Mouse (Mus musculus): ENCODE measurements around the gene Pm20d1. TPM values are rescaled to one million over a fixed set of nuclear protein-coding genes. Genes with fewer than 3 reads are reported as not detected.

Gene Pm20d1
- polyA plus RNA-seq, 1 experiment from 2014 or later: 0.71 TPM

DNA sequence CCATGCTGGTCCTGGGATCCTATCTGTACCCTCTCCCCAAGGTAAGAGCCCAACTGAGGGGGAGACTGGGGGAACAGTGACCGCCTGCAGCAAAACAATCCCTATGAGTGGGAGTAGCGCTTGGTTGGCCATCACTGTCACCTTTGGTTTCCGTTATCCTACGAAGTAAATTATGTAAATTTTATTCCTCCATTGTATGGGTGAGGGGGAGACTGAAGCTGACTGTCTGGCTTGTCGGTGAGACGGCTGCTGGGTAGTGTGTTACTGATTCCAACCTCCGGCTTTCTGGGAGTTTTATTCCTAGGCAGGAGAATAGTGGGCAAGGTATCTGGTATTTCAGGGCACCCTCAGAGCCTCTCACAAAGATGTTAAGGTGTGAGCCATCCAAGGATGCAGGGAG, 38.4 kb upstream of the Pm20d1 start:
- no peaks in the 10 kb centered on the region for H3K9me3 ChIP-seq (ENCODE audit: control insufficient read depth, low read length)
- 29% methylated on average over 7 of the region's 7 CpGs for WGBS
- H3K4me3 ChIP-seq (replicated peaks; ENCODE audit: low read length): no peak overlapping the region
- ATAC-seq (ENCODE audit: low FRiP score): no peak
- H3K36me3 ChIP-seq (replicated peaks; ENCODE audit: control insufficient read depth, insufficient read depth): no peaks in the 10 kb centered on the region
- no peak overlapping the region for H3K27ac ChIP-seq
- H3K9ac ChIP-seq: no peak overlapping the region
- DNase-seq (ENCODE audit: low spot score): no peak
- H3K27me3 ChIP-seq (ENCODE audit: control insufficient read depth, insufficient read depth, low read length): no peaks in the 10 kb centered on the region
- H3K4me1 ChIP-seq (replicated peaks; ENCODE audit: control insufficient read depth, insufficient read depth, low read length): no peaks in the 10 kb centered on the region
- no peak overlapping the region for H3K4me2 ChIP-seq (replicated peaks)

DNA sequence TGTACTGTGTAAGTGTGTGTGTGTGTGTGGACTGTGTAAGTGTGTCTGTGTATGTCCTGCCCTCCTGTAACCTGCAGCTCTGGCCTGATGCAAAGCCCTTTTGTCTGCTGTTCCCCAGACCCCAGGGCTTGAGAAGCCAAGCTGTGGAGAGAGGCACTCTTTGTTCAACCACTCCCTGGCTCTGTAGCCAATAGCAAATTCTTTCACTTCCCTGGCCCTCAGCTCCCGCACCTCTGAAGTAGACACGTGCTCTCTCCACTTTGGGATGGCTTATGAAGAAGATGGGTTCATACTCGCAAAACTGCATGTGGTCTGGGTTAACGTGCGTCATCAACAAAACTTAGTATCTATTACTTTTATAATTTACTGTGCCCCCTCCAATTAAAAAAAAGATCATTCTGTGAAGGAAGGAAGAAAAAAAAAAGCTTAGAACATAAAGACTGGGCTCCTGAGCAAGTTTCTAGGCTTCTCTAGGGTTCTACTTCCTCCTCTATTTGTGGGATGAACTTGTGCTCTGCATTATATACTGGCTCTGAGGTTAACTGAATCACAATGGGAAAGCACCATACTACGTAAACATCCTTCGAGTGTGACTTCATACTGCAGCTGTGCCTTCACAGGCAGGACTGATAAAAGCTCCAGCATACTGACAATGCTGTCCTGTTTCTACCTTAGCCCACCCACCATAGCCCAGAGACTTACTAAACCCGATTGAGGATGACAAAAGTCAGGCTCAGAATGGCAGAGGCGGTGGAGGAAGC, 37.3 kb upstream of the Pm20d1 start:
- H3K9ac ChIP-seq: no peak overlapping the region
- H3K27ac ChIP-seq: no peak overlapping the region
- no peaks in the 10 kb centered on the region for H3K4me1 ChIP-seq (replicated peaks; ENCODE audit: control insufficient read depth, insufficient read depth, low read length)
- H3K4me3 ChIP-seq (replicated peaks; ENCODE audit: low read length): no peak overlapping the region
- no peaks in the 10 kb centered on the region for H3K9me3 ChIP-seq (ENCODE audit: control insufficient read depth, low read length)
- no peak overlapping the region for H3K4me2 ChIP-seq (replicated peaks)
- no peaks in the 10 kb centered on the region for H3K36me3 ChIP-seq (replicated peaks; ENCODE audit: control insufficient read depth, insufficient read depth)
- WGBS: 68% methylated on average over 9 of the region's 9 CpGs
- H3K27me3 ChIP-seq (ENCODE audit: control insufficient read depth, insufficient read depth, low read length): no peaks in the 10 kb centered on the region
- ATAC-seq (ENCODE audit: low FRiP score) (no peak), DNase-seq (ENCODE audit: low spot score) (no peak)

DNA sequence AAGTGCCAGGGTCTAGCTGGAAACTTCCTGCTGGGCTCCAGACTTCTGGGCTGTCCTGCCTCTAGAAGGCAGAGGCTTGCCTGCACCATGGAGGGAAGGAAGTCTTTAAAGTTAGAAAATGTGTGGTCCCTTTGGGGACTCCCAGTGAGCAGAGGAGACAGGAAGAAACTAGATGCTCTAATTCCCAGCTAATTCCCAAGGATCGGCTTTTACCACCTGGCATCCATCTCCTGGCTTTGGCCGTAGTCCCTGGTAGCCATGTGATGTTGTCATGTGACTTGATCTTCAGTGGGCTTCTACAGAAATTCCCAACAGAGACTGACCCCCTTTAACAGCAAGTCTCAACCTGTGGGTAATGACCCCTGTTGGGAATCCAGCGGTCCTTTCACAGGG, 36.8 kb upstream of the Pm20d1 start:
- H3K4me1 ChIP-seq (replicated peaks; ENCODE audit: control insufficient read depth, insufficient read depth, low read length): no peaks in the 10 kb centered on the region
- H3K36me3 ChIP-seq (replicated peaks; ENCODE audit: control insufficient read depth, insufficient read depth): no peaks in the 10 kb centered on the region
- 86% methylated on average over 3 of the region's 3 CpGs for WGBS
- no peak overlapping the region for H3K27ac ChIP-seq
- H3K9ac ChIP-seq: no peak overlapping the region
- no peak overlapping the region for H3K4me3 ChIP-seq (replicated peaks; ENCODE audit: low read length)
- H3K9me3 ChIP-seq (ENCODE audit: control insufficient read depth, low read length): no peaks in the 10 kb centered on the region
- ATAC-seq (ENCODE audit: low FRiP score) (no peak), DNase-seq (ENCODE audit: low spot score) (no peak)
- H3K27me3 ChIP-seq (ENCODE audit: control insufficient read depth, insufficient read depth, low read length): no peaks in the 10 kb centered on the region
- H3K4me2 ChIP-seq (replicated peaks): no peak overlapping the region

DNA sequence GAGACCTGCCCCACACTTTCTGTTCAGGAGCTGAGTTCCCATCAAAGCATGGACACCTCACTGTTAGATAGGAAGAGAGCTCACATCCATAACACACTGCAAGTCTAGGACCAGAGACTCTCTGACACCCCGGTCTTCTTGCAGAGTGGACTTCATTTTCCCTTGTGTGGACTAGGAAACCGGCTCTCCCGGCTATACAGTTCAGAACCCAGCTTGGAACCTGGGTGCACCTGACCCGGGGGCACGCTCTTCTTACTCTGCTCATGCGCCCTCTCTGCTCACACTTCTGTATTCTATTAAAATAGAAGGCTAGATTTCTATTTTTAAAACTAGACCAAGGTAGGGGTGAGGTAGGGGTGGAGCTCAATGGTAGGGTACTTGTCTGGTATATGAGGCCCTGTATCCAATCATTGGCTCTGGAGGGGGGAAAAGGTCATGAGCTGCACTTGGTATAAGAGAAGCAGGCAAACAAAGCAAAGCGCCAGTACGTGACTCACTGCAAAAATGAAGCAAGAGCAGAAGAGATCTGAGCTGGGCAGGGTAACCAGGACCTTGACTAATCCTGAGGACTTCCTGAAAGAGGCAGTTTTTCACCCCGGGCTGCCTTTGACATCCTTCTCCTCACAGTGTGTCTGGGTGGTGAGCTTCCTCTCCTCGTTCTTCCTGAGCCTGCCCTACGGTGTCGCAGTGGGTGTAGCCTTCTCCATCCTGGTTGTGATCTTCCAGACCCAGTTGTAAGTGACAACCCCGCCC, 35.9 kb upstream of the Pm20d1 start:
- H3K36me3 ChIP-seq (replicated peaks; ENCODE audit: control insufficient read depth, insufficient read depth): no peaks in the 10 kb centered on the region
- ATAC-seq (ENCODE audit: low FRiP score) (no peak), DNase-seq (ENCODE audit: low spot score) (no peak)
- H3K4me1 ChIP-seq (replicated peaks; ENCODE audit: control insufficient read depth, insufficient read depth, low read length): no peaks in the 10 kb centered on the region
- H3K4me3 ChIP-seq (replicated peaks; ENCODE audit: low read length): no peak overlapping the region
- no peaks in the 10 kb centered on the region for H3K9me3 ChIP-seq (ENCODE audit: control insufficient read depth, low read length)
- H3K4me2 ChIP-seq (replicated peaks): no peak overlapping the region
- H3K9ac ChIP-seq: no peak overlapping the region
- no peak overlapping the region for H3K27ac ChIP-seq
- WGBS: 91% methylated on average over 13 of the region's 13 CpGs
- H3K27me3 ChIP-seq (ENCODE audit: control insufficient read depth, insufficient read depth, low read length): no peaks in the 10 kb centered on the region

DNA sequence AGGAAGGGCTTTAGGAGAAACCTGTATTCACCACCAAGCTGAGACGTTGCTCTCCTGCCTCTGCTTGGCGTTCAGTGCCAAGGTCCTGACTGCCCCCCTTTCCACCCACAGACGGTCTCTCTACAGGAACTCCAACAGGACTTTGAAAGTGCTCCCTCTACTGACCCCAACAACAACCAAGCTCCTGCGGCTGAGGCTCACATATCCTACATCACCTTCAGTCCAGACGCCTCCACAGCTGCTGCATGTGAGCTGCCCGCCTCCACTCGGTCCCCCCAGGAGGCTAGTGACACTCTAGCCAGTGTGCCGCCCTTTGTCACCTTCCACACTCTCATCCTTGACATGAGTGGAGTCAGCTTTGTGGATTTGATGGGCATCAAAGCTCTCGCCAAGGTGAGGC, 33.5 kb upstream of the Pm20d1 start:
- Histone ChIP-seq H3K27me3 (ENCODE audit: control insufficient read depth, insufficient read depth, low read length) (no peaks in the 10 kb centered on the region), H3K27ac (no peak overlapping the region), H3K4me2 (replicated peaks) (no peak overlapping the region), H3K4me3 (replicated peaks; ENCODE audit: low read length) (no peak overlapping the region), H3K36me3 (replicated peaks; ENCODE audit: control insufficient read depth, insufficient read depth) (no peaks in the 10 kb centered on the region), H3K9ac (no peak overlapping the region), H3K9me3 (ENCODE audit: control insufficient read depth, low read length) (no peaks in the 10 kb centered on the region), H3K4me1 (replicated peaks; ENCODE audit: control insufficient read depth, insufficient read depth, low read length) (no peaks in the 10 kb centered on the region)
- no peak for ATAC-seq (ENCODE audit: low FRiP score)
- 56% methylated on average over 9 of the region's 9 CpGs for WGBS
- DNase-seq (ENCODE audit: low spot score): no peak

DNA sequence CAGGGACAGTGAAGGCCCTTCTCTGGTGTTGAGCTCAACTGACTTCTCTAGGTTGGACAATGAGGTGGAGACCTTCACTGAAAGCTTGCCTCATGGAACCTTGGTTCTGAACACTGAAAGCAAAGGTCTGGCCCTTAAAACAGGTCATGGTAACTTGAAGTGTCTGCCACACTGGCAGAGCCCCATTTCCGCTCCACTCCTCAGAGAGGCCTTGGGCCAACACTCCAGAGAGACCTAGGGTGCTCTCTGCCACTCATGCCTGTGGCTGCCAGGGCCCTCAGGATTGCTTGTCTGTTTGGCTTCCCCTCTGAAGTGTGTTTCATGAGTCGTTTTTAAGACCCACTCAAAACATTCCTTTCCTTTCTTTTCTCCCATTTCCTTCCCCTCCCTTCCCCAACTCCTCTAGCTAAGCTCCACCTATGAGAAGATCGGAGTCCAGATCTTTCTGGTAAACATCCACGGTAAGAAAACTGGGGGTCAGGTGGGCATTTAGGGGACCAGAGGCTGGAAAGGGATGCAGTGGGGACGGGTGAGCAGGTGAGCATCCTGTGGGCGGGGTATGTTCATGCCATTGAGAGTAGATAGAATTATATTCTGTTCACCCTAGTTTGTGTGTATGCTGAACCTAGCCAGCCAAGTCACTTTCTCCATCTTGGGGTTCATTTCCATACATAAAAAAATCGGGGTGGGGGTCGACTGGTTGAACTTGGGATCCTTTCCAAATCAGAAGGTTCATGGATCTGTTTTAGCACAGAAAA, 32.4 kb upstream of the Pm20d1 start:
- Histone ChIP-seq H3K4me3 (replicated peaks; ENCODE audit: low read length) (no peak overlapping the region), H3K27me3 (ENCODE audit: control insufficient read depth, insufficient read depth, low read length) (no peaks in the 10 kb centered on the region), H3K4me2 (replicated peaks) (no peak overlapping the region), H3K9ac (no peak overlapping the region), H3K4me1 (replicated peaks; ENCODE audit: control insufficient read depth, insufficient read depth, low read length) (no peaks in the 10 kb centered on the region), H3K9me3 (ENCODE audit: control insufficient read depth, low read length) (no peaks in the 10 kb centered on the region), H3K36me3 (replicated peaks; ENCODE audit: control insufficient read depth, insufficient read depth) (no peaks in the 10 kb centered on the region), H3K27ac (no peak overlapping the region)
- ATAC-seq (ENCODE audit: low FRiP score) (no peak), DNase-seq (ENCODE audit: low spot score) (no peak)
- WGBS: 68% methylated on average over 8 of the region's 8 CpGs

DNA sequence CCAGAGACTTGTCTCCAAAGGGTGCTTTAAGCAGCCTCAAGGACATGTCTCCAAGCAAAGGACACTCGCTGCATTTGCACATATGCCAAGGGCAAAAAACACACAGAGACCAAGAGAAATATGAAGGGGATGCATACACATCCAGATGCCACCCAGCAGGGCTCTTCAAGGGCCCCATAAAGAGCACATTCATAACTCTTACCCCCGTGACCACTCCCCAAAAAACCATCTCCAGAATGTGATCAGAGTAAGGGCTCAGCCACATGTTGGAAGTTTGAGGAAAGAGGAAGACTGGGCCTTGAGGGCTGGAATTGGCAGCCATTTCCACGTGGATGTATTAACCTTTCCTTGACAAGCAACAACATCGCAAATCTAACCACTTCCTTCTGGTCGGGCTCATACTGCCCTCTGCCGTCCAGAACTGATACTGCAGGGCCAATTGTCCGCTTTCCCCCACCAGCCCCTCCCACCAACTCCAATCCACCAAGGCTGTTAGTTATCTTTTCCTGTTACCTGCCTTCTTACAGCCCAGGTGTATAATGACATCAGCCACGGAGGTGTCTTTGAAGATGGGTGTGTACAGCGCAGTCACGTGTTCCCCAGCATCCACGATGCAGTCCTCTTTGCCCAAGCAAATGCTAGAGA, 31.7 kb upstream of the Pm20d1 start:
- DNase-seq (ENCODE audit: low spot score): peak; percentile 87
- no peak overlapping the region for H3K4me2 ChIP-seq (replicated peaks)
- 11% methylated on average over 11 of the region's 11 CpGs for WGBS

DNA sequence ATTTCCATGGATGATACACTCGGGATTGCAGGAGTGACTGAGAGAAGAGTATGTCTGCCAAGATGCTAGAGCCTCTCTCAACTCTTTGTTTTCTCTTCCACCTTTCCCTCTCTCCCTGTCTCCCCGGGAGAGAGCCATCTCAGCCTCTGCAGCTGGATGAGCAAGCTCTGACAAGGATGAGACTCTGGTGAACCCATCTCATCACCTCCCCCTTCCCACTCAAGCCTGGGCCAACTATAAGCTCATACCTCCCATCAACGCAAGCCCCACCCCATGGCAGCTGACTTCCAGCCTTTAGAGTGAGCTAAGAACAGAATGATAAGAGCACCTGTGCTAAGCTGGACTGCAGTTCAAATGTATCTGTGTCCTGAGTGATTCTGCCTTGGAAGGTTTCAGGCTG, 27.9 kb upstream of the Pm20d1 start:
- no peaks in the 10 kb centered on the region for H3K4me1 ChIP-seq (replicated peaks; ENCODE audit: control insufficient read depth, insufficient read depth, low read length)
- DNase-seq (ENCODE audit: low spot score) (no peak), ATAC-seq (ENCODE audit: low FRiP score) (no peak)
- no peak overlapping the region for H3K4me2 ChIP-seq (replicated peaks)
- H3K36me3 ChIP-seq (replicated peaks; ENCODE audit: control insufficient read depth, insufficient read depth): no peaks in the 10 kb centered on the region
- no peak overlapping the region for H3K4me3 ChIP-seq (replicated peaks; ENCODE audit: low read length)
- no peak overlapping the region for H3K27ac ChIP-seq
- H3K9ac ChIP-seq: no peak overlapping the region
- H3K9me3 ChIP-seq (ENCODE audit: control insufficient read depth, low read length): no peaks in the 10 kb centered on the region
- no peaks in the 10 kb centered on the region for H3K27me3 ChIP-seq (ENCODE audit: control insufficient read depth, insufficient read depth, low read length)
- 86% methylated on average over 3 of the region's 3 CpGs for WGBS

More for the DNA sequence above, 31.7 kb upstream of the Pm20d1 start:
- no peaks in the 10 kb centered on the region for H3K27me3 ChIP-seq (ENCODE audit: control insufficient read depth, insufficient read depth, low read length)
- no peaks in the 10 kb centered on the region for H3K4me1 ChIP-seq (replicated peaks; ENCODE audit: control insufficient read depth, insufficient read depth, low read length)
- no peak overlapping the region for H3K27ac ChIP-seq
- no peak overlapping the region for H3K4me3 ChIP-seq (replicated peaks; ENCODE audit: low read length)
- no peak overlapping the region for H3K9ac ChIP-seq
- no peaks in the 10 kb centered on the region for H3K36me3 ChIP-seq (replicated peaks; ENCODE audit: control insufficient read depth, insufficient read depth)
- ATAC-seq (ENCODE audit: low FRiP score): no peak
- H3K9me3 ChIP-seq (ENCODE audit: control insufficient read depth, low read length): no peaks in the 10 kb centered on the region

DNA sequence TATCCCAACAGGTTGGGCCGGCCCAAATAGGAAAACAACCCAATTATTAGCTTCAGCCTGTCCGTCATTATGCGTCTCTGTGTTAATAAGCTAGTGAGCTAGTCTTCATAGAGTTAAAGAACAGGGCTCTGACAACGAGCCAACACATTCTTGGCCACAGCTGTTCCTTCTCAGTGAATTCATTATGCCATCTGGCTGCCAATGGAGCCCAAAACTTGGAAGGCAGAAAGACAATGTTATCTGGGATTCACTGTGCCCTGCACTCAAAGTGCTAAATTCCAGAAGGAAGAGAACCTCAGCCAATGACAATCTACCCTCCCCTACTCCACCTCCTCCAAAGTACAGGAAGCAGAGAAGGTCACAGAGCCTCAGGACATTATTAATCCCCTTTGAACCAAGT, 26.5 kb upstream of the Pm20d1 start:
- no peak overlapping the region for H3K27ac ChIP-seq
- H3K4me3 ChIP-seq (replicated peaks; ENCODE audit: low read length): no peak overlapping the region
- peak; percentile 78 for DNase-seq (ENCODE audit: low spot score)
- H3K4me2 ChIP-seq (replicated peaks): no peak overlapping the region
- ATAC-seq (ENCODE audit: low FRiP score): peak; percentile 34; the same call in 1 of the 2 replicates
- 50% methylated on average over 4 of the region's 4 CpGs for WGBS
- H3K9me3 ChIP-seq (ENCODE audit: control insufficient read depth, low read length): no peaks in the 10 kb centered on the region
- H3K27me3 ChIP-seq (ENCODE audit: control insufficient read depth, insufficient read depth, low read length): no peaks in the 10 kb centered on the region
- H3K4me1 ChIP-seq (replicated peaks; ENCODE audit: control insufficient read depth, insufficient read depth, low read length): no peaks in the 10 kb centered on the region
- no peak overlapping the region for H3K9ac ChIP-seq
- H3K36me3 ChIP-seq (replicated peaks; ENCODE audit: control insufficient read depth, insufficient read depth): no peaks in the 10 kb centered on the region
